Mouse (Mus musculus) layer of hippocampus, adult 9-11 months (tissue): ENCODE measurements at regions not wholly inside any gene's neighbourhood (a gene's known extent, or its start where the extent isn't known, plus 50 kb on each side); places are given as distances from the start of the nearest gene placed in this dataset.
A peak's percentile ranks its signal among the peaks of the same experiment; 100 is the strongest.

ENCODE experiments used
- DNase-seq: peaks from one replicate; pipeline ENCODE4 v3.0.0; 2022

- peak; percentile 1 for DNase-seq
Observed at GRCm38 (mm10) chrX:150709416-150709815, 52.0 kb upstream of the Tro start.
